Mouse (Mus musculus): ENCODE results near the gene Peg10. TPM values are rescaled to one million over a fixed set of nuclear protein-coding genes. Genes with fewer than 3 reads are reported as not detected.

Peg10 gene
- total RNA-seq (2015): 0.02 and 0.34 TPM in 2 replicates
- total RNA-seq (2017): not detected in 2 replicates

DNA sequence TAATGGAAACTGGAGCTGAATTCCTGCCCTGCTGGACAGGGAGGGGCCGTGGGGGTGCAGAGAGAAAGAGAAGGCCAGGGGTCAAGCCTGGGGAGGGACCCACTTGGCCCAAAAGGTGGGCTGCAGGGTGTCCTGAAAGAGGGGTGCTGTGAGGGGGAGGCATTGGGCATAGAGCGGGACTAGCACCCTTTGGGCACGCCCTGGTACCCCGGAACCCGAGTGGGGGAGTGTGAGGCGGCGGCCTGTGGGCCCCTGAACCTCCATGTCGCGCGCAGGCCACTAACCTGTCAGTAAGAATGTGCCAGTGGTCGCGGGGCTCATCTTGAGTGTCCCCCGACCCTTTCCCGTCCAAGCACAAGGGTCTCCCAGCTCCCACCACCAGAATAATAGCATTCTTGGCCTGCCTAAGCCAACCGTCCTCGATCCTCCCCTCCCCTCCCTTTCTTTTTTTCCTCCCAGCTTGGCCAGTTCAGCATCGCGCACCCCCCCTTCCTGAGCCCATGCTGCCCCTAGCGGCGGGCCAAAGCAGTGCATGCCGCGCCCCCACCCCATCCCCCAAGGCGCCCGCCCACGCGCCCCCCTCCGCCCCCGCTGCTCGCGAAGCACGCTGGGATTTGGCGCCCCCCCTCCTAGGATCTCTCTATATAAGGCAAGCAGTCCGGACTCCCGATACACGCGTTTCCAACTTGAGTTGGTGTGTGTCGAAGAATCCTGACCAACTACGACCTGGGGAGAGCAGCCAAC is at the start of gene Peg10, which contains the start of gene Sgce:
Peg10 (plus strand) TSS at position 611 of the 744 bp plus-strand sequence.
Sgce (minus strand) TSS at position 512 of the 744 bp plus-strand sequence.
- peak; percentile 54 for ATAC-seq (replicated peaks; ENCODE audit: poor library complexity)

DNA sequence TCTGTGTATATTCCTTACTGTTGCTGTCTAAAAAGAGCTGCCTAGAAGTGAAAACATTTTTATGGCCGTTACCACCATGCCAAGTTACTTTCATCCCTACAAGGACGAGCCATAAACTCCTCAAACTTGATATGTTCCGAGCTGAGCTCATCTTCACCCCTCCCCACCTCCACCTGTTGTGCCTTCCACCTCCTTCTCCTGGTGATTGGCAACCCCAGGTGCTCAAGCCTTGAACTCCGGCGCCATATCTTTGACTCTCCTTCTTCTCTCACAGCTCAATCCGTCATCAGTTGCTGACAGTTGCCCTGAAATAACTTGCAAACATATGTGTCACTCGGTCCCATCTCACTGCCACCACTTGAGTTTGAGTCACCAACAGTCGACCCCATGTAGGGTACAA is 45.5 kb upstream of the Peg10 start:
- ATAC-seq (replicated peaks; ENCODE audit: poor library complexity): no peak

DNA sequence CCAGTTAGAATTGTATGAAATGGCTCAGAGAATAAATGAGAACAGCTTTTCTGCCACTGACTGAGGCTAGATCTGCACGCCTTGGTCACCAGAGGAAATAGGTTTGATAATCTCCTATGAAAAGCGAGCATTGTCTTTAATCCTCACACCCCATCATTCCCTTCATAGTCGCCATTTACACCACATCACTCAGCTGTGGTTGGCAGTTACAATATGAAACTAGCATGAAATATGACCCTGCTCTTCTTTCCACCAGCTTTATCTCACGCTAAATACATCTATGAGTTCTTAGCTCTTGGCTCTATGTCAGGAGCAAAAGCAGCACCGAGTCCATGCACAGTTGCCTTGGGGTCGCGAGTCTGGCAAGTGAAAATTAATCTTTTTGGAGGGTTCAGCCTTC is 43.2 kb upstream of the Peg10 start:
- ATAC-seq (replicated peaks; ENCODE audit: poor library complexity): no peak

DNA sequence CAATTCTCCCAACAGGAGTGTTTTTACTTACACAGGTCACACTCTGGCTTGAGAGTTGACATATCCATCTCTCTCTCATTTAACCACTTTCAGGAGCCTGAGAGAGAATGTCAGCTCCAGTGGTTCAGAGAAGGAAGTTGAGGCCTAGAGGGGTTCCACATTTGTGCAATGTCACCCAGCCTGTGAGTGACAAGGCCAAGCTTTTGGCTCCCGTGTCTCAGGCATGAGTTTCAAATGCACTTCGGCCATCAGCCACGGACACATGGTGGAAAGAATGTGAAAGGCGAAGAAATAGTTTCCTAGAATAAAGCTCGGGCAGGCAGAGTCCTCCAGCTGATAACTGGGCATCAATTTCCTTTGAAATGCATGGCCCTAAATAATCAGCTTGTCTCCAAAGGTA is 40.7 kb upstream of the Peg10 start:
- ATAC-seq (replicated peaks; ENCODE audit: poor library complexity): peak; percentile 66

- no peak for ATAC-seq (replicated peaks; ENCODE audit: poor library complexity)
Observed at GRCm38 (mm10) chr6:4708971-4709370, 38.1 kb upstream of the Peg10 start.

- no peak for ATAC-seq (replicated peaks; ENCODE audit: poor library complexity)
Observed at GRCm38 (mm10) chr6:4716171-4716570, 30.9 kb upstream of the Peg10 start.

DNA sequence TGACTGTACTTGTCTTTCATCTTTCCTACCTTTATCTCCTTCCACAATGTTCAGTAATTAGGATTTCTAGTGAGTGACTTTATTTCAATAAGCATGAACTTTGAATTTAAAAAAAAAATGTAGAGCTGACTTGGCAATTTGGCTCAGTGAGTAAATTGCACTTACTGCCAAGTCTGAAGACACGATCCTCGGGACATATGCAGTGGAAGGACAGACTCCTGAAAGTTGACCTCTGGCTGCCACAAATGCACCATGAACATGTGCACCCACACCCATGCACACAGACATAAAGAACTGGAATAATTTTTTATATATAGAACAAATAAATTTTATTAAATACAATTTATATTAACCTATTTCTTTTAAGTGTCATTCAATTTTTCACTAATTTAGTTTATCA is 29.8 kb upstream of the Peg10 start:
- no peak for ATAC-seq (replicated peaks; ENCODE audit: poor library complexity)

DNA sequence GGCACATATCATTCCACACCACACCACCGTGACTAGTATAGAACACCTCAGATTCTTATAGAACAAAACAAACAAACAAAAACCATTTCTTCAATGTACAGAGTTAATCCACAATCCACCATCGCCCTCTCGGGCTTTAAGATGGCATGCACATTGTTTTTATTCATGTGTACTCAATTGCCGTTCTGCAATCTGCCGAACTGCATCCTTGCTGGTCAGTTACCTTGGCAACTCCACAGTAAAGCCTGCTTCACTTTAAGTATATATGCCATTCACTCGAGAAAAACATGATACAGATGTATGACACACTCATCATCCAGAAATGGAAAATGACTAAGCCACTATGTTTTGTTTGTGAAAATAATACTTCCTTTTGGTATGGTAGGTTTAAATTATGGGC is 25.0 kb upstream of the Peg10 start:
- ATAC-seq (replicated peaks; ENCODE audit: poor library complexity): no peak

DNA sequence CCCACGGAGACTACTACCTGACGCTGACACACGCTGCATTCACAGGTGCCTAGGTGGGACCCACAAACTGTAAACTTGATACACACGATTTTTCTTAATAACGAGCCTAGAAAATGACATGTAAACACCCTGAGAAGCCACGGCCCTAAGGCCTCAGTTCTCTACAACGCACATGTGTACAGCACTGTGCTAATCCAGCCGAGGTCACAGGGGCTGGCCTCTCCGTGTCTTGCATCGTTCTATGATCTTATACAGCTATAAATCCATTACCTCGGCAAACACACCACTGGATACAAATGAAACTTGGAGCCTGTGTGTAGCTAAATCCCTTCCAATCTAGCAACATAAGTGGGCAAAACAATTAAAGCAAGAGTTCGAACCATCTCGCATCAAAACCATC is 24.4 kb upstream of the Peg10 start:
- no peak for ATAC-seq (replicated peaks; ENCODE audit: poor library complexity)

DNA sequence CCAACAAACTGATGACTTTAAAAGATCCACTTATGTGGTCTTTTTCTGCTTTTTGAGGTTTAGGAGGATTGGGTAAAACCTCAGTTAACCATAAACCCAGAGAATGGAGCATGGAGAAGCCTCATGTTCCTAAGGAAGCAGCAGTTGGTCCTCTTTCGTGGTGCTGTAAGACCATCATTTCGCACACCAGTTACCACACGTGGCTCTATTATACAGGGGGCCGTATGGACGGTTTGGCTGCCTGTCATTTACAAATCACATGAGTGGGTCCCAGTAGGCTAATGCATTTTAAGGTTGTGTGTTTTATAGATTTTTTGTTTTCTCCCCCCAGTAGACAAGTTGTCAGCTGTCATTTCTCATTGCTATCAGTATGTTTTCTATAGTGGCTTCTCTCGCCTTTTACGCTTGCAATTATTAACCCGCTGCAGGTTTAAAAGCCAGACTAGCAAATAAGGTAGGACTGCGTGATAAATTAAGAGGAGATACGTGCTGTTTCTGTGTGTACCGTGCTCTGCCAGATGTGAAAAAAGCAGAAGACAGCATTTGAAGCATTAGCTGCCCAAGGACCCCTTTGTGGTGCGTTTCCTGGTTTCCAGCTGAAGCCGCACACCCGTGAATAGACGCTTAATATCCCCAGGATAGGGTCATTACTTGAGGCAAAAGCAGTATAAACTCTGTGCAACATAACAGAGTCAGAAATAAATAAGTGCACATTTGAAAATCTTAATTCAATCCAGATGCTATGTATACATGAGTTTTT is 22.9 kb upstream of the Peg10 start:
- ATAC-seq (replicated peaks; ENCODE audit: poor library complexity): no peak

- ATAC-seq (replicated peaks; ENCODE audit: poor library complexity): peak; percentile 98
Observed at GRCm38 (mm10) chr6:4728305-4728704, 18.8 kb upstream of the Peg10 start.

DNA sequence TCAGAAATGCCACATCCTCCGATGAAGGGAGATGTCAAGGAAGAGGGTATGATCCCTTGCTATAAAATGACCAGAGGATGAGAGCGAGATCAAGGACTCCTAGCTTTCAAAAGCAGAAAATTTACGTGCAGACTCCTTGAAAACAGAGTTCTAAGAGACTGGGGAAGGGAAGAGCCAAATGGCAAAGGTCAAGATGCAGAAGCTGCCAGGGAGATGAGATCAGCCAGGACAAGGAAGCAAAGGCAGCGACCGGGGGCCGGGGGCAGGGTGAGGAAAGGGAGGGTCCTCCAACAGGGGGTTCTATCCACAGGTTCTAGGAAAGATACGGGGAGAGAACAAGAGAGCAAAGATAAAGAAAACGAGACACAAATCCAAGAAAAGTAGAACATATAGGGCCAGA is 15.4 kb upstream of the Peg10 start:
- no peak for ATAC-seq (replicated peaks; ENCODE audit: poor library complexity)

DNA sequence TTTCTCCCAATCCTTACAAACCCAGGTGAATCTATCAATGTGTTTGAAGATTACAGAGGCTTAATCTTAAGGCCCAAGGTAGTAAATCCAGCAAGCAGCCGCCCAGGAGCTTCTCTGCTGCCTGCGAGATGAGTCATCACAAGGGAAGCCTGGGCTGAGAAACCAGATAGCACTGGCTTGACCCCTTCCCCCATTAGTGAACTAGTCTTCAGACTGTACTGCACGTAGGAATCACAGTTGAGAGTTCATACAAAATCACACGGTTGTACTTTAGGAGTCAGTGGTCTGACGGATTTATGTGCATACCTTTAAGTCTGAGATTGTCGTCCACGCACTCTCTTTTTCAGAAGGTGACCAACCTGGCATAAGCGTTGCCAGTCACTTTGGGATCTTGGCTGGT is 13.9 kb upstream of the Peg10 start:
- ATAC-seq (replicated peaks; ENCODE audit: poor library complexity): no peak

- no peak for ATAC-seq (replicated peaks; ENCODE audit: poor library complexity)
Observed at GRCm38 (mm10) chr6:4736372-4736771, 10.7 kb upstream of the Peg10 start.

GRCm38 (mm10) chr6:4738034-4738629 is 9.0 kb upstream of the Peg10 start:
- ATAC-seq (replicated peaks; ENCODE audit: poor library complexity): no peak

DNA sequence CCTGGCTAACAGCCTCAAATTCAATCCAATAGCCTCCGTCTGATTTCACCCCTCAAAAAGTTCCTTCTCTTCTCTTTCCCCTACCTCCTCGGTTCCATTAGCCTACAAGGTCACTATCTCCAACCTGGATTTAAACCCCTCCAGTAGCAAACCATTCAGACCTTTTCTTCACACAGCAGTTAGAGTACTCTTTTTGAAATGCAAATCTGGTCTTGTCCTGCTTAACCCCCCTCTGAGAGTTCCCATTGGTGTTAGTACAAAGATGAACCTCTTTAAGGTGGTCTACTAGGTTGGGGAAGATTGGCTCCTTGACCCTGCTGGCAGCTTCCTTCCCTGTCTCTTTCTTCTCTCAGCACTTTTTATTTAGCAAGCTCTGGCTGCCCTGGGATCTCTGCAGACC is 8.4 kb upstream of the Peg10 start:
- ATAC-seq (replicated peaks; ENCODE audit: poor library complexity): no peak

DNA sequence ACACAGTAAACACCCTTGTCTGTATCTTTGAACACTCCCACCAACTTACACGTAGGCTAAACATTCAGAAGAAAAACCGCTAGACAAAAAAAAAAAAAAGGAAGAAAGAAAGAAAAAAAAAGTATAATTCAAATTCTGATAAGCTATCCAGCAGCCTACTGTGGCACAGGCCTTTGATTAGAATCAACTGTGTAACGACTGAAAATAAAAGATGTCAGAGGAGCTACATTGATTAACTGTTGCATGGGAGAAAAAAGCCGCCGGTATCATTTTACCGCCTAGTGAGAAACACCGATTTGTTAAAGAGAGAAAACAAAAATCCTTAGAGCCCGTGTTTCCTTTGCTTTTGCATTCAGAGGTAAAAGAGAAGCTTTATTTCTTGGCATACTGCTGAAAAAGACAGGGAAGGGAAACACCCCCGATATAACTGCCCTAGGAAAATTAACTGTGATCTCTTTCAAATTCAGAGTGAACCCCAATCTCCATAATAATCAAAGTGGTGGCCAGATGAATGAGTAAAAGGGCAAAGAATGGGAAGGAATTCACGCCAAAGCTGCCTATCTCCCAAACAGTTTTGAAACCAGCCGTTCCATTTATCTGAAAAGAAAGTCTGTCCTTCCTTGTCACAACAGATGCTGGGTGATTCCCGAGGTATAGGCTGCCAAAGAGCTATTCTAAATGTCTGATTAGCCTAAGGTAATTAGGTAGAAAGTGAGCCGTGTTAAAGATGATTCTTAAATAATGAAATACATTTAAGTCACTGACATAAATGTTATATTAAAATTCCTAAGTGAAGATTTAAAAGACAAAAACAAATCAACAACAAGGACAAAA is 7.4 kb upstream of the Peg10 start:
- ATAC-seq (replicated peaks; ENCODE audit: poor library complexity): no peak

DNA sequence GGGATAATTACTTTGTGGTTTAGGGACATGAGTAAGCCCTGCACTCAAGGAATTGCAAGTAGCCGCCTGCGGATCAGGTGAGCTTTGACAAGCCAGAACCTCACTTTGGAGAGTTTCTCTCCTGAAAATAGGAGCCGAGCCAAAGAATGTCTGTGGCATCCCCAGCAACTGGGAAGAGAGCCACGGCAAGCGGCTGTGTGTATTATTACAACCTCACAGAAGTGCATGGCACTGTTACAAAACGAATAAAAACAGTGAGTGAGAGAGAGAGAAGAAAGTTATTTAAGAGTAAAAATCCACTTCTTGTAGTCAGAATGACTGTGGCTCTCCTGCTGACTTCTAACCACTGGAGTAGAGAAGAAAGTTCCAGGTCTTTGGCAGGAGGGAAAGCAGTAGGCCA is 6.6 kb upstream of the Peg10 start:
- ATAC-seq (replicated peaks; ENCODE audit: poor library complexity): no peak

GRCm38 (mm10) chr6:4746036-4746695 is 940 bp upstream of the Peg10 start:
- ATAC-seq (replicated peaks; ENCODE audit: poor library complexity): no peak

DNA sequence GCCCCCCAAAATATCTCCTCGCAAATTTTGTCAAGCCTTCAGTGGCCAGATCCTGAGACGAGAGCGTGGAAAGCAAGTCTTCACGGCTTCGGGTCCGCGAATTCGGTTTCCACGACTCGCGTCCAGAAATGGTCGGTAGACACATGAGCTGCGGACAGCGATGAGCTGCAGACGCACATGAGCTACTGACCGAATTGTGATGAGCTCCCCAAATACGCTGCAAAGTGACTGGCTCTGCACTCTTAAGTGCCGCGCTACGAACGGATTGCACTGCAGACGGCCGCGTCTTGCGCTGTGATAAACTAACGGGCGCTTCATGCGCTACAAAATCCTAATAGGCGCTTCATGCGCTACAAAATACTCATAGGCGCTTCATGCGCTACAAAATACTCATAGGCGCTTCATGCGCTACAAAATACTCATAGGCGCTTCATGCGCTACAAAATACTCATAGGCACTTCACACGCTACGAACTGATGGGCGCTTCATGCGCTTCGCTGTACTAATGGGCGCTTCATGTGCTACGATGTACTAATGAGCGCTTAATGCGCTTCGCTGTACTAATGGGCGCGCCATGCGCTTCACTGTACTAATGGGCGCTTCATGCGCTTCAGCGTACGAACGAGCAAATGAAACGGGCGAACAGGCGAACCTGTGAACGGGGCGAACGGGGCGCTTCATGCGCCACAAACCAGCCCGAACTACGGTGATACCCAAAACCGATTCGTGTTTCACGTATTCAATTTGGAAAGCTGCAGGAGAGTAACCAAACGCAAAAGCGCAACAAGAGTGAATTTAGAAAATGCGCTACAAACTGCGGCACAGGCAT is 785 bp downstream of the Peg10 start:
- peak; percentile 65 for ATAC-seq (replicated peaks; ENCODE audit: poor library complexity)

Measured in megakaryocyte progenitor cell, adult 5-6 weeks (primary cell).